Mouse (Mus musculus) limb, embryonic 11.5 days (tissue): ENCODE data around the gene Arhgef18. TPM values are rescaled to one million over a fixed set of nuclear protein-coding genes. Genes with fewer than 3 reads are reported as not detected.
A peak's percentile ranks its signal among the peaks of the same experiment; 100 is the strongest.

Experiments
- ATAC-seq: fragments of 200-750 bp; cut with Nextera tagmentation; 2 replicates; pipeline ENCODE4 v1.8.0; 2017; ENCODE audit warnings: low read depth; ENCODE audit not compliant: insufficient number of reproducible peaks, low FRiP score, low TSS enrichment
- DNase-seq: peaks from one replicate; pipeline ENCODE4 v3.0.0-alpha.2; 2015; ENCODE audit warnings: low spot score
- H3K27ac ChIP-seq: fragments of 300-500 bp; sonication (generic); replicated peaks from 2 replicates; pipeline ENCODE4 v1.5.1; 2014; ENCODE audit warnings: low read depth, mild to moderate bottlenecking, low read length
- H3K27me3 ChIP-seq: fragments of 300-500 bp; sonication (generic); 2 replicates; pipeline ENCODE4 v1.6.1; 2014; ENCODE audit warnings: mild to moderate bottlenecking, low read length, mixed read lengths; ENCODE audit not compliant: control insufficient read depth, insufficient read depth
- H3K36me3 ChIP-seq: fragments of 300-500 bp; sonication (generic); 2 replicates; pipeline ENCODE4 v1.6.1; 2014; ENCODE audit warnings: mild to moderate bottlenecking, low read length, moderate library complexity, mixed read lengths; ENCODE audit not compliant: control insufficient read depth, insufficient read depth
- H3K4me1 ChIP-seq: fragments of 300-500 bp; sonication (generic); 2 replicates; pipeline ENCODE4 v1.6.1; 2014; ENCODE audit warnings: low read length, mixed read lengths; ENCODE audit not compliant: control insufficient read depth, insufficient read depth
- H3K4me2 ChIP-seq: fragments of 300-500 bp; sonication (generic); 2 replicates; pipeline ENCODE4 v1.6.1; 2014; ENCODE audit warnings: low read depth, mild to moderate bottlenecking, moderate library complexity; ENCODE audit not compliant: severe bottlenecking
- H3K4me3 ChIP-seq: fragments of 300-500 bp; sonication (generic); 2 replicates; pipeline ENCODE4 v1.5.1; 2014; ENCODE audit warnings: low read depth, low read length
- H3K9ac ChIP-seq: fragments of 300-500 bp; sonication (generic); 2 replicates; pipeline ENCODE4 v1.6.1; 2014; ENCODE audit warnings: mild to moderate bottlenecking, low read length
- H3K9me3 ChIP-seq: fragments of 300-500 bp; sonication (generic); 2 replicates; pipeline ENCODE4 v1.6.1; 2016; ENCODE audit warnings: low read length; ENCODE audit not compliant: control insufficient read depth
- WGBS: fragments of 180-500 bp; shearing (Covaris S2); extraction: QIAGEN DNeasy Blood & Tissue Kit; methylation state at CpG from one replicate; pipeline ENCODE4 v1.1.7; 2014; 5-methylcytosine and 5-hydroxymethylcytosine counted together
- polyA plus RNA-seq: library from polyadenylated mRNA; unstranded; fragments of >200 nt; fragmentation: Nextera tagmentation; extraction: Ambion mirVana; gene quantifications from 2 replicates; pipeline ENCODE4 v1.2.1, GENCODE M21; 2014

Gene Arhgef18
- polyA plus RNA-seq, 1 experiment from 2014 or later: 8.2 TPM

DNA sequence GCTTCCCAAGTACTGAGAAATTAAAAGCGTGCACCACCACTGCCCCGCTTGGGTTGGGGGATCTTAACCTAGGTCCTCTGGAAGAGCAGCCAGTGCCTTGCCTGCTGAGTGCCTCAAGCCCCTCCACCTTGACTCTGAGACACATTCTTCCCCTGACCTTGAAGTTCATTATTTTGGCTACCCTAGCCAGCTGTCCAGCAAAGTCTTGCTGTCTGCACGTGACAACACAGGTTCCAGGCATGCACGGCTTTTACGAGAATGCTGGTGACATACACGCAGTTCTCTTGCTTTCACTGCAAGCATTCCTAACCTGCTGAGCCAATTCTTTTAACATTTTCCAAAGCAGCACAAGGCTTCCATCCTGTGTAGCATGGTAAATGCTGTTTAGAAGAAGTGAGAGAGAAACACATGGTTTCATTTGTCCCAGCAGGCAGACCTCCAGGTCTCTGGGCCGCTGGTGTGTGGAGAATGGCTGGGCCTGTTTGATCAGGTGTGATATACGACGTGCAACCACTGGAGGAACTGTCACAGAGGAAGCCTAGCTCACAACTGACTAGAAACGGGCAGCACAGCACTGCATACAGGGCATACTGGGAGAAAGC lies 27.4 kb downstream of the Arhgef18 start:
- Histone ChIP-seq H3K36me3 (no peaks in the 10 kb centered on the region), H3K27me3 (no peaks in the 10 kb centered on the region), H3K9me3 (no peaks in the 10 kb centered on the region), H3K4me1 (peaks cover 22% of the 10 kb centered on the region), H3K4me2 (no peak overlapping the region; the same call in 1 of the 2 replicates), H3K4me3 (no peak overlapping the region), H3K9ac (no peak overlapping the region), H3K27ac (peak overlapping the region; percentile 15; the same call in 1 of the 2 replicates)
- 28% methylated on average over 10 of the region's 10 CpGs for WGBS
- ATAC-seq (peak; percentile 78), DNase-seq (peak; percentile 66)

DNA sequence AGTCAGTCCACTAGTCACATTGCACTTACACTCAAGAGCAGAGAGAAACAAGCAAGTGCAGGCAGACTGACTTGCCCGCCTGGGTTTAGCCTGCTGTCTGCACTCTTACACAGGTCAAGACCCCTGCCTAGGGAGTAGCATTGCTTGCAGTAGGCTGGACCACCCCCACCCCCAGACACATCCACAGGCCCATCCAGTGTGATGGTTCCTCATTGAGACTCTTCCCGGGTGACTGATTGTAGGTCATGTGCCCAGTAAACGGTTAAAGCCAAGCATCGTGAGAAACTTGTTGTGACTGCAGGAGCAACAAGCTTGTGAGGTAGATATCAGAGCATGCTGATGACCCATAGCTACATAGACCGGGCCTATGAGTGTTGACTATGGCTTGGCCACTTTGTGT lies 28.7 kb downstream of the Arhgef18 start:
- peaks cover 22% of the 10 kb centered on the region for H3K4me1 ChIP-seq
- ATAC-seq (no peak), DNase-seq (no peak)
- H3K27me3 ChIP-seq: no peaks in the 10 kb centered on the region
- no peak overlapping the region for H3K9ac ChIP-seq
- no peak overlapping the region for H3K4me3 ChIP-seq
- no peaks in the 10 kb centered on the region for H3K9me3 ChIP-seq
- no peak overlapping the region for H3K4me2 ChIP-seq
- no peak overlapping the region for H3K27ac ChIP-seq
- 88% methylated on average over 5 of the region's 5 CpGs for WGBS
- H3K36me3 ChIP-seq: no peaks in the 10 kb centered on the region

DNA sequence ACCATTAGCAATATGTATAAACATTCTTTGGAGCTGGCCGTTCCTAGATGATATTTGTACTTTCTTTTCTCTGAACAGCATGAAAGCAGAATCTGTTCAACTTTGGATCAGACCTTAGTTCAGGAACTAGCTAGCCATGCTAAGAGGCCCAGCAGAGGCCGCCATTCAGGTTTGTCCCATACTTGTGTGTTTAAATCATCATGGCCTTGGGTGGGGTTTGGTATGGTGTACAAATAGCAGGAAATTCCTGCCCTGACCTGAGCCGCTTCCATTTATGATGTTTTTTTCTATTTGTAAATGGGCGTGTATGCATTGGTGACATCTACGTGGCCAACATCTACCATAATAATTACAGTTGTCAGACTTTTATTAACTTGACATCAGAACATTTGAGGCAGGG lies 32.4 kb downstream of the Arhgef18 start:
- Histone ChIP-seq H3K36me3 (no peaks in the 10 kb centered on the region), H3K4me2 (no peak overlapping the region), H3K9ac (no peak overlapping the region), H3K9me3 (no peaks in the 10 kb centered on the region), H3K27me3 (no peaks in the 10 kb centered on the region), H3K4me3 (no peak overlapping the region), H3K4me1 (peaks cover 6% of the 10 kb centered on the region; the same call in 1 of the 2 replicates), H3K27ac (no peak overlapping the region)
- ATAC-seq: no peak
- WGBS: 93% methylated on average over 5 of the region's 5 CpGs
- no peak for DNase-seq

DNA sequence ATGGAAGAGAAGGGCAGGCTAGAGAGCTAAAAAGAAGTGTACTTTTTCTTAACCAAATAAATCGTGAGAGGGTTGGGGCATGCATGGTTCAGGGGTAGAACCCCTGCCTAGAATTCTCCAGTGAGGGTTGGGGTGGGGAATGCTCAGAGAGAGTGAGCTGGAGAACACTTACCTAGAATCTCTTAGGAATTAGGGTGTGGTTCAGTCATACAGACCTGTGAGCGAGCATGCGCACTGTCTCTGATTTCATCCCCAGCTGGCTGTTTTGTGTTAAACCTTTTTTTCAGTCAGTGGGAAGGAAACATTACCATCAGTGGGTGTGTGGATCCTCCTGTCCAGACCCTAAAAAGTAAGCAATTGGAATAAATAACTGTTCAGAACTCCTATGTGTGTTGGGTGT lies 33.4 kb downstream of the Arhgef18 start:
- Histone ChIP-seq H3K4me1 (no peaks in the 10 kb centered on the region), H3K9ac (no peak overlapping the region), H3K9me3 (no peaks in the 10 kb centered on the region), H3K27me3 (no peaks in the 10 kb centered on the region), H3K27ac (no peak overlapping the region), H3K4me3 (no peak overlapping the region), H3K36me3 (no peaks in the 10 kb centered on the region), H3K4me2 (no peak overlapping the region)
- 91% methylated on average over 3 of the region's 3 CpGs for WGBS
- DNase-seq: no peak
- ATAC-seq: no peak

DNA sequence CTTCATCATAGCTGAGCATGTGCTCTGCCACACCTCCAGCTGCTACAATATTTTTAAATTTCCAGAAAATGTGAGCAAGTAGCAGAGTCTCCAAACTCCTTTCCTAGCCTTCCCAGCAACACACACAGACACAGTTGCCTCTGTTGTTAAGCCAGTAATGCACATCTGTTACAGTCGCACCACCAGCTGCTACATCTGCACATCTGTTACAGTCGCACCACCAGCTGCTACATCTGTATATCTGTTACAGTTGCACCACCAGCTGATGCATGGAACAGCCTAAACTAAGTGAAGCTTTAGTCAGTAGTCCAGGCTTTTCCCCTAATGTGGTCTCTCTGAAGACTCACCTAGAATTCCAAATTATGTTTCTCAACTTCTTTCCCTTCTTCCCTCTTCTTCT lies 35.6 kb downstream of the Arhgef18 start:
- H3K27ac ChIP-seq: no peak overlapping the region
- no peaks in the 10 kb centered on the region for H3K9me3 ChIP-seq
- no peak overlapping the region for H3K9ac ChIP-seq
- H3K27me3 ChIP-seq: no peaks in the 10 kb centered on the region
- 92% methylated on average over 2 of the region's 2 CpGs for WGBS
- H3K4me1 ChIP-seq: no peaks in the 10 kb centered on the region
- H3K36me3 ChIP-seq: peaks cover 3% of the 10 kb centered on the region; the same call in 1 of the 2 replicates
- DNase-seq (no peak), ATAC-seq (no peak)
- H3K4me2 ChIP-seq: no peak overlapping the region
- no peak overlapping the region for H3K4me3 ChIP-seq

DNA sequence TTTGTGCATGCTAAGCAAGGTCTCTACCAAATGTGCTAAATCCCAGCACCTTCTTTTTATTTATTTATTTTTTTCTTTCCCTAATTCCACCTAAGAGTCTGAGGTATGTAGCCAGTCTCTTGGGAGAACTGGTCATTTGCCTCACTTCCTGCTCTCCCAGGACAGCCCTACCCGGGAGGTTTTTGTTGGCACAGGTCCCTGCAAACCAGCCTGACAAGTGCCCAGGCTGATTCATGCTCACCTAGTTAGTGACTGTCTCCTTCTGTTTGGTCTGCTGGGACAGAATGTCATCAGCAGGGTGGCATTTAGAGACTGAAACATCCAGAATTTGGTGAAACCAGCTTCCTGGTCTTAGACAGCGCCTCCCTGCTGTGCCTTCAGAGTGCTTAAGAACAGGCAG lies 37.2 kb downstream of the Arhgef18 start:
- H3K4me2 ChIP-seq: no peak overlapping the region
- DNase-seq (no peak), ATAC-seq (no peak)
- H3K9me3 ChIP-seq: no peaks in the 10 kb centered on the region
- 81% methylated on average over 2 of the region's 2 CpGs for WGBS
- H3K4me1 ChIP-seq: no peaks in the 10 kb centered on the region
- peaks cover 3% of the 10 kb centered on the region; the same call in 1 of the 2 replicates for H3K36me3 ChIP-seq
- no peak overlapping the region for H3K9ac ChIP-seq
- no peak overlapping the region for H3K4me3 ChIP-seq
- no peak overlapping the region for H3K27ac ChIP-seq
- no peaks in the 10 kb centered on the region for H3K27me3 ChIP-seq

DNA sequence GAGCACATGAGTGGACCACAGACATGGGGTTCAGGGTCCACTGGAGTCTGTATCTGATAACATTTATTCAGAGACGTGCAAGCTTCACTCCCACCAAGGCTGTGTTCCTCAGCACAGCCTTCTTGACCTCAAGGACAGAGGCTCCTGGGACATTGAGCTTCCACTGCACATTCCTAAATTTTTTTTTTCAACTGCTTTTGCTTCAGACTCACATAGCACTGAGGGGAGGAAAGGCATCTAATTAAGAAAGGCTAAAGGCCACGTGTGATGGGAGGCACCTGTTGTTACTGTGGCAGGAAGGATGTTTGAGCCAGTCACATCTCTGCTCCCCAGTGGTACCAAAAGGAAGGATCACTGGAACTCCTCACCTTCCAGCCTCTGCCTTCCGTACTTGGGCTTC lies 38.3 kb downstream of the Arhgef18 start:
- DNase-seq: no peak
- peaks cover 5% of the 10 kb centered on the region; the same call in 1 of the 2 replicates for H3K36me3 ChIP-seq

DNA sequence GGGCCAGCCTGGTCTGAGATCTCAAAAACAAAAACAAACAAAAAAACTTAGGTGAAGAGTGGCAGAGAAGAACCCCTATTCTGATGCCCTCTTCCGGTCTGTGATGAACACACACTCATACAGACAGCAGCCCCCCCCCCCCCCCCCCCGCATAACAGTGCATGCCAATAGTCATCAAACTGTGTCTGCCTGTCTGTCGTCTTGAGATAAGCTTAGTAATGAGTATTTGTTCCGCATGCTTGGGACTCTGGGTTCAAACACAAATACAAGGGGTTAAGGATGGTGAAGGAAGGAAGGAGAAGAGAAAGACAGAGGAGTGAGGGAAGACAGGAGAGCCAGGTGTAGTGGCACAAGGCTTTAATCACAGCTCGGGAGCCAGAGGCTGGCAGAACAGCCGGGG lies 43.7 kb downstream of the Arhgef18 start:
- H3K9ac ChIP-seq: no peak overlapping the region
- H3K4me1 ChIP-seq: no peaks in the 10 kb centered on the region
- 95% methylated on average over 6 of the region's 6 CpGs for WGBS
- no peak overlapping the region for H3K4me2 ChIP-seq
- H3K9me3 ChIP-seq: no peaks in the 10 kb centered on the region
- ATAC-seq: no peak
- DNase-seq: no peak
- H3K36me3 ChIP-seq: peaks cover 17% of the 10 kb centered on the region; the same call in 1 of the 2 replicates
- H3K27ac ChIP-seq: no peak overlapping the region
- H3K4me3 ChIP-seq: no peak overlapping the region
- no peaks in the 10 kb centered on the region for H3K27me3 ChIP-seq

More for the DNA sequence above, 38.3 kb downstream of the Arhgef18 start:
- Histone ChIP-seq H3K27me3 (no peaks in the 10 kb centered on the region), H3K27ac (no peak overlapping the region), H3K4me2 (no peak overlapping the region), H3K9me3 (no peaks in the 10 kb centered on the region), H3K4me3 (no peak overlapping the region), H3K9ac (no peak overlapping the region), H3K4me1 (no peaks in the 10 kb centered on the region)
- no peak for ATAC-seq
- WGBS: 80% methylated on average over 3 of the region's 3 CpGs

DNA sequence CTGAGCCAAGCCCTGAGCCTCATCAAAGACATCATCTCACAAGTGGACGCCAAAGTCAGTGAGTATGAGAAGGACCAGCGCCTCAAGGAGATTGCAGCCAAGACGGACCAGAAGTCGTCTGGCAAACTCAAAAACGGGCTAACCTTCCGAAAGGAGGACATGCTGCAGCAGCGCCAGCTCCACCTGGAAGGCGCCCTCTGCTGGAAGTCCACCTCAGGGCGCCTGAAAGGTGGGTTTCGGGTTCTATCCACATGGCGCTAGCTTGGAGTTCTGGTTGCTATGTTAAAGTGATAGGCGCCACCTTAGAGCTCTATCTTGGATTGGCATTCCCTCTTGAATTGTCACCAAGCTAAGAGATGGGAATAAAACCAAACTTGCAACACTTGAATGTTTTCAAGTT lies 46.7 kb downstream of the Arhgef18 start:
- peak; percentile 34 for DNase-seq
- H3K4me2 ChIP-seq: no peak overlapping the region
- no peak overlapping the region for H3K27ac ChIP-seq
- no peaks in the 10 kb centered on the region for H3K27me3 ChIP-seq
- WGBS: 79% methylated on average over 12 of the region's 12 CpGs
- no peak overlapping the region for H3K4me3 ChIP-seq
- no peaks in the 10 kb centered on the region for H3K9me3 ChIP-seq
- H3K36me3 ChIP-seq: peaks cover 14% of the 10 kb centered on the region; the same call in 1 of the 2 replicates
- H3K9ac ChIP-seq: no peak overlapping the region
- no peaks in the 10 kb centered on the region for H3K4me1 ChIP-seq
- ATAC-seq: no peak
